ENCODE assay signal across 29 mouse cellular contexts in the genomic region with DNA sequence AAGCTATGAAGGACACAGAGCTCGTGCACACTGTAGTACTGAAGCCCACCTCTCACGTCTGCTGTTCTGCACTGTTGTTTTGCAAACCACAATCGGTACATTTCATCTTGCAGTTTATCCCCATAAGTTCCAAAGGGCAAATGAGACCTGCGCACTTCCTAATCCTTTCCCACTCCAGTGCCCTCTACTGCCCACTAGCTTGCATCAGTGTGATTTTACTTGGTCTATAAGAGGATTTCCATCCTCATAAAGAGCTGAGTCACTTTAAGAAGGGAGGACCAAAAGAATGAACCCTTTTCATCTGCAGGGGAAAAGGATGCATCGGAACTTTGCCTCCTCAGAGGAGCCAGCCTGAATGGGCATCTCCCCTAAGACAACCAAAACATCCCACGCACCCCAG. TPM values are rescaled to one million over a fixed set of nuclear protein-coding genes. Genes with fewer than 3 reads are reported as not detected.
DNase-seq lines count a peak whose midpoint lies in the region; ATAC-seq and TF ChIP-seq lines count a peak whose summit lies in the region.
"Had no signal": no experiment of that assay in that cellular context is flagged by ENCODE, and none has a peak within 500 bp of the region (broad histone marks: within the 10 kb centered on the region; RNA-seq: fewer than 3 reads in every experiment).

No protein-coding gene starts in this region.

- 67% methylated on average over 6 of the region's 6 CpGs for WGBS in heart, embryonic 15.5 days
- 75% methylated on average over 6 of the region's 6 CpGs for WGBS in kidney, postnatal 0 days
- 74% methylated on average over 6 of the region's 6 CpGs for WGBS in kidney, embryonic 15.5 days

- H3K36me3 ChIP-seq in heart, embryonic 15.5 days, result no peaks in the 10 kb centered on the region
- no peaks in the 10 kb centered on the region for H3K36me3 ChIP-seq in kidney, postnatal 0 days (ENCODE audit: insufficient read depth, low read length)
- H3K36me3 ChIP-seq in kidney, embryonic 15.5 days, result no peaks in the 10 kb centered on the region
- H3K36me3 ChIP-seq: embryonic facial prominence, embryonic 10.5 days; midbrain, embryonic 13.5 days; stomach, embryonic 15.5 days had no signal

- no peaks in the 10 kb centered on the region for H3K9me3 ChIP-seq in heart, embryonic 15.5 days (replicated peaks)
- H3K9me3 ChIP-seq in kidney, postnatal 0 days (replicated peaks; ENCODE audit: low read length), result no peaks in the 10 kb centered on the region
- H3K9me3 ChIP-seq in kidney, embryonic 15.5 days (replicated peaks), result no peaks in the 10 kb centered on the region
- H3K9me3 ChIP-seq: embryonic facial prominence, embryonic 10.5 days; midbrain, embryonic 13.5 days; stomach, embryonic 15.5 days had no signal

- ATAC-seq in heart, embryonic 15.5 days (replicated peaks; ENCODE audit: insufficient number of reproducible peaks, insufficient read depth, low FRiP score, low read depth), result no peak
- no peak for ATAC-seq in kidney, postnatal 0 days (replicated peaks; ENCODE audit: low FRiP score, low read depth)
- no peak for ATAC-seq in kidney, embryonic 15.5 days (replicated peaks; ENCODE audit: low FRiP score)
- ATAC-seq: hindbrain, embryonic 16.5 days; midbrain, embryonic 13.5 days had no signal

- H3K4me3 ChIP-seq in heart, embryonic 15.5 days, result peak overlapping the region; percentile 11
- H3K4me3 ChIP-seq in kidney, postnatal 0 days (replicated peaks; ENCODE audit: low read depth, low read length), result no peak overlapping the region
- no peak overlapping the region for H3K4me3 ChIP-seq in kidney, embryonic 15.5 days (replicated peaks)
- H3K4me3 ChIP-seq: embryonic facial prominence, embryonic 10.5 days; left cerebral cortex, adult 2 months; midbrain, embryonic 13.5 days; stomach, embryonic 15.5 days had no signal

- no peak overlapping the region for H3K9ac ChIP-seq in heart, embryonic 15.5 days
- H3K9ac ChIP-seq in kidney, postnatal 0 days (ENCODE audit: low read depth, low read length), result no peak overlapping the region
- H3K9ac ChIP-seq in kidney, embryonic 15.5 days, result no peak overlapping the region
- H3K9ac ChIP-seq: lung, embryonic 14.5 days; midbrain, embryonic 13.5 days; stomach, embryonic 15.5 days had no signal

- H3K27ac ChIP-seq in heart, embryonic 15.5 days, result peak overlapping the region; percentile 35; the same call in 1 of the 2 replicates
- no peak overlapping the region for H3K27ac ChIP-seq in kidney, postnatal 0 days
- no peak overlapping the region for H3K27ac ChIP-seq in kidney, embryonic 15.5 days
- H3K27ac ChIP-seq: embryonic facial prominence, embryonic 10.5 days; left cerebral cortex, adult 2 months; macrophage; midbrain, embryonic 13.5 days; stomach, embryonic 15.5 days had no signal

- no peak overlapping the region for H3K4me2 ChIP-seq in heart, embryonic 15.5 days
- 0 out of 2 replicates have a peak overlapping the region, but pooled peaks have one; percentile 19 for H3K4me2 ChIP-seq in kidney, postnatal 0 days (ENCODE audit: low read length)
- no peak overlapping the region; the same call in 1 of the 2 replicates for H3K4me2 ChIP-seq in kidney, embryonic 15.5 days
- H3K4me2 ChIP-seq: lung, embryonic 14.5 days; midbrain, embryonic 13.5 days; stomach, embryonic 15.5 days had no signal

- no peaks in the 10 kb centered on the region for H3K27me3 ChIP-seq in heart, embryonic 15.5 days
- H3K27me3 ChIP-seq in kidney, postnatal 0 days (ENCODE audit: insufficient read depth, low read length), result no peaks in the 10 kb centered on the region
- H3K27me3 ChIP-seq in kidney, embryonic 15.5 days, result no peaks in the 10 kb centered on the region
- H3K27me3 ChIP-seq: midbrain, embryonic 13.5 days; stomach, embryonic 15.5 days had no signal

- no peak for DNase-seq in heart, adult 8-10 months (ENCODE audit: low spot score)
- DNase-seq in kidney, postnatal 0 days (ENCODE audit: low spot score), result no peak
- peak; percentile 7 for DNase-seq in retina, postnatal 1 day
- DNase-seq in retina, embryonic 14.5 days (ENCODE audit: low spot score), result no peak
- DNase-seq in cerebellum, adult 9-10 months, result no peak
- DNase-seq in neural tube, embryonic 10.5 days (ENCODE audit: extremely low spot score, low spot score), result no peak
- DNase-seq: B cell, adult 2 months; cerebellum, adult 2 months; gastrocnemius, postnatal 10 days; heart, postnatal 4 days; kidney, postnatal 25 days; left cerebral cortex, postnatal 4 days; liver; lung, embryonic 14.5 days; right cerebral cortex, postnatal 25 days; thymus, adult 2 months had no signal

- peak; percentile 53 for TF ChIP-seq CTCF in kidney, postnatal 0 days (IDR thresholded peaks at IDR 0.05; ENCODE audit: low read depth)

- H3K4me1 ChIP-seq in heart, embryonic 15.5 days (replicated peaks), result no peaks in the 10 kb centered on the region
- no peaks in the 10 kb centered on the region for H3K4me1 ChIP-seq in kidney, postnatal 0 days (replicated peaks; ENCODE audit: insufficient read depth, low read length)
- 0 out of 2 replicates have a peak, but pooled peaks cover 3% of the 10 kb centered on the region for H3K4me1 ChIP-seq in kidney, embryonic 15.5 days
- H3K4me1 ChIP-seq: embryonic facial prominence, embryonic 10.5 days; midbrain, embryonic 13.5 days; stomach, embryonic 15.5 days had no signal

RNA-seq across cellular contexts. Expression of gene Btnl9, which starts 0.5 kb away (rescaled TPM):
- 4.4 and 6.1 TPM in 2 replicates for polyA plus RNA-seq in heart, embryonic 15.5 days (2015; fragmentation: Nextera tagmentation; extraction: Ambion mirVana)
- 10 to 100 TPM; 22.6 to 28.5 (median 23.8) TPM for total RNA-seq in heart, adult 8-10 months (2022)
- polyA plus RNA-seq in kidney, postnatal 0 days (2015; fragmentation: Nextera tagmentation; extraction: Ambion mirVana), result 2.2 and 2.5 TPM in 2 replicates
- 2.6 and 5.6 TPM in 2 replicates for polyA plus RNA-seq in kidney, embryonic 15.5 days (2015; fragmentation: Nextera tagmentation; extraction: Ambion mirVana)
- total RNA-seq: left cerebral cortex, adult 2 months had no signal
- polyA plus RNA-seq: cerebellum, adult 2 months; midbrain, embryonic 13.5 days had no signal

RNA-seq across cellular contexts. Expression of gene Zfp62, which starts 16.6 kb away (rescaled TPM):
- polyA plus RNA-seq in heart, embryonic 15.5 days (2015; fragmentation: Nextera tagmentation; extraction: Ambion mirVana), result 24.2 and 26.6 TPM in 2 replicates
- total RNA-seq in heart, adult 8-10 months (2022), result 10 to 100 TPM; 25.0 to 31.7 (median 27.1) TPM
- polyA plus RNA-seq in kidney, postnatal 0 days (2015; fragmentation: Nextera tagmentation; extraction: Ambion mirVana), result 29.4 and 29.8 TPM in 2 replicates
- 40.5 and 41.9 TPM in 2 replicates for polyA plus RNA-seq in kidney, embryonic 15.5 days (2015; fragmentation: Nextera tagmentation; extraction: Ambion mirVana)

RNA-seq across cellular contexts. Expression of gene Olfr1394, which starts 32.3 kb away (rescaled TPM):
- polyA plus RNA-seq in heart, embryonic 15.5 days (2015; fragmentation: Nextera tagmentation; extraction: Ambion mirVana), result not detected in 2 replicates
- not detected for total RNA-seq in heart, adult 8-10 months (2022)
- not detected in 2 replicates for polyA plus RNA-seq in kidney, postnatal 0 days (2015; fragmentation: Nextera tagmentation; extraction: Ambion mirVana)
- polyA plus RNA-seq in kidney, embryonic 15.5 days (2015; fragmentation: Nextera tagmentation; extraction: Ambion mirVana), result not detected in 2 replicates
- total RNA-seq: adrenal gland, adult 18-20 months; adrenal gland, postnatal 4 days; gastrocnemius, postnatal 10 days; heart, postnatal 4 days; left cerebral cortex, adult 2 months; left cerebral cortex, postnatal 4 days had no signal
- polyA plus RNA-seq: cerebellum, adult 2 months; embryonic facial prominence, embryonic 10.5 days; forebrain, embryonic 11.5 days; hindbrain, embryonic 16.5 days; lung, embryonic 14.5 days; macrophage; midbrain, embryonic 13.5 days; neural tube, embryonic 14.5 days; spleen, adult 2 months; stomach, embryonic 15.5 days; thymus, adult 2 months had no signal

RNA-seq across cellular contexts. Expression of gene Olfr1395, which starts 44.4 kb away (rescaled TPM):
- polyA plus RNA-seq in heart, embryonic 15.5 days (2015; fragmentation: Nextera tagmentation; extraction: Ambion mirVana), result not detected in 2 replicates
- not detected for total RNA-seq in heart, adult 8-10 months (2022)
- polyA plus RNA-seq in kidney, postnatal 0 days (2015; fragmentation: Nextera tagmentation; extraction: Ambion mirVana), result not detected in 2 replicates
- polyA plus RNA-seq in kidney, embryonic 15.5 days (2015; fragmentation: Nextera tagmentation; extraction: Ambion mirVana), result not detected in 2 replicates
- total RNA-seq: adrenal gland, adult 18-20 months; adrenal gland, postnatal 4 days; gastrocnemius, postnatal 10 days; heart, postnatal 4 days; left cerebral cortex, adult 2 months; left cerebral cortex, postnatal 4 days had no signal
- polyA plus RNA-seq: embryonic facial prominence, embryonic 10.5 days; forebrain, embryonic 11.5 days; hindbrain, embryonic 16.5 days; lung, embryonic 14.5 days; macrophage; midbrain, embryonic 13.5 days; neural tube, embryonic 14.5 days; spleen, adult 2 months; stomach, embryonic 15.5 days; thymus, adult 2 months had no signal

RNA-seq across cellular contexts. Expression of gene Mgat1, which starts 57.5 kb away (rescaled TPM):
- polyA plus RNA-seq in heart, embryonic 15.5 days (2015; fragmentation: Nextera tagmentation; extraction: Ambion mirVana), result 41.7 and 54.8 TPM in 2 replicates
- 10 to 100 TPM; 62.4 to 80.4 (median 68.8) TPM for total RNA-seq in heart, adult 8-10 months (2022)
- 75.2 and 82.7 TPM in 2 replicates for polyA plus RNA-seq in kidney, postnatal 0 days (2015; fragmentation: Nextera tagmentation; extraction: Ambion mirVana)
- 66.7 and 75.0 TPM in 2 replicates for polyA plus RNA-seq in kidney, embryonic 15.5 days (2015; fragmentation: Nextera tagmentation; extraction: Ambion mirVana)
